Mouse (Mus musculus): ENCODE data around the gene Hoxd8. TPM values are rescaled to one million over a fixed set of nuclear protein-coding genes. Genes with fewer than 3 reads are reported as not detected.
A peak's percentile ranks its signal among the peaks of the same experiment; 100 is the strongest.

Hoxd8 gene
- polyA plus RNA-seq, 1 experiment from 2014 or later = 2.7 TPM

- 55% methylated on average over 13 of the region's 13 CpGs for WGBS
- H3K4me1 ChIP-seq (replicated peaks; ENCODE audit: control insufficient read depth, insufficient read depth, low read length) = no peaks in the 10 kb centered on the region
- no peak overlapping the region for H3K4me2 ChIP-seq (replicated peaks; ENCODE audit: low read depth)
- peak overlapping the region; percentile 15; the same call in 1 of the 2 replicates for H3K27ac ChIP-seq (ENCODE audit: low read depth, low read length)
- no peak for ATAC-seq
- no peak for TF ChIP-seq CTCF (IDR thresholded peaks at IDR 0.05; ENCODE audit: low read depth)
- H3K9me3 ChIP-seq (ENCODE audit: control insufficient read depth) = no peaks in the 10 kb centered on the region
- no peak overlapping the region for H3K4me3 ChIP-seq (ENCODE audit: low read depth, low read length)
- H3K27me3 ChIP-seq (replicated peaks; ENCODE audit: control insufficient read depth, insufficient read depth, low read length) = peaks cover 87% of the 10 kb centered on the region
- H3K36me3 ChIP-seq (ENCODE audit: control insufficient read depth, insufficient read depth) = 0 out of 2 replicates have a peak, but pooled peaks cover 6% of the 10 kb centered on the region
- H3K9ac ChIP-seq (ENCODE audit: low read depth, low read length) = no peak overlapping the region
Measured at GRCm38 (mm10) chr2:74728303-74728680, 23.9 kb downstream of the Hoxd8 start.

- Histone ChIP-seq H3K36me3 (ENCODE audit: control insufficient read depth, insufficient read depth) (0 out of 2 replicates have a peak, but pooled peaks cover 6% of the 10 kb centered on the region), H3K4me3 (ENCODE audit: low read depth, low read length) (no peak overlapping the region)
- ATAC-seq = no peak
Measured at GRCm38 (mm10) chr2:74730331-74730730, 25.9 kb downstream of the Hoxd8 start.

GRCm38 (mm10) chr2:74731055-74731454 lies 26.6 kb downstream of the Hoxd8 start:
- peaks cover 6% of the 10 kb centered on the region; the same call in 1 of the 2 replicates for H3K36me3 ChIP-seq (ENCODE audit: control insufficient read depth, insufficient read depth)
- no peaks in the 10 kb centered on the region for H3K9me3 ChIP-seq (ENCODE audit: control insufficient read depth)
- H3K4me3 ChIP-seq (ENCODE audit: low read depth, low read length) = no peak overlapping the region
- H3K4me2 ChIP-seq (replicated peaks; ENCODE audit: low read depth) = no peak overlapping the region
- no peak overlapping the region for H3K27ac ChIP-seq (ENCODE audit: low read depth, low read length)
- no peak overlapping the region for H3K9ac ChIP-seq (ENCODE audit: low read depth, low read length)
- H3K4me1 ChIP-seq (replicated peaks; ENCODE audit: control insufficient read depth, insufficient read depth, low read length) = no peaks in the 10 kb centered on the region
- no peak for ATAC-seq
- peaks cover 89% of the 10 kb centered on the region for H3K27me3 ChIP-seq (replicated peaks; ENCODE audit: control insufficient read depth, insufficient read depth, low read length)
- no peak for TF ChIP-seq CTCF (IDR thresholded peaks at IDR 0.05; ENCODE audit: low read depth)

More at GRCm38 (mm10) chr2:74730331-74730730, 25.9 kb downstream of the Hoxd8 start:
- Histone ChIP-seq H3K9me3 (ENCODE audit: control insufficient read depth) (no peaks in the 10 kb centered on the region), H3K4me1 (replicated peaks; ENCODE audit: control insufficient read depth, insufficient read depth, low read length) (no peaks in the 10 kb centered on the region), H3K4me2 (replicated peaks; ENCODE audit: low read depth) (no peak overlapping the region), H3K9ac (ENCODE audit: low read depth, low read length) (no peak overlapping the region), H3K27me3 (replicated peaks; ENCODE audit: control insufficient read depth, insufficient read depth, low read length) (peaks cover 88% of the 10 kb centered on the region), H3K27ac (ENCODE audit: low read depth, low read length) (no peak overlapping the region)
- WGBS = 47% methylated on average over 8 of the region's 8 CpGs
- TF ChIP-seq CTCF (IDR thresholded peaks at IDR 0.05; ENCODE audit: low read depth) = no peak

GRCm38 (mm10) chr2:74731799-74732512 lies 27.5 kb downstream of the Hoxd8 start:
- 33% methylated on average over 9 of the region's 9 CpGs for WGBS
- Histone ChIP-seq H3K27ac (ENCODE audit: low read depth, low read length) (no peak overlapping the region), H3K9ac (ENCODE audit: low read depth, low read length) (no peak overlapping the region), H3K9me3 (ENCODE audit: control insufficient read depth) (no peaks in the 10 kb centered on the region), H3K4me2 (replicated peaks; ENCODE audit: low read depth) (no peak overlapping the region), H3K36me3 (ENCODE audit: control insufficient read depth, insufficient read depth) (peaks cover 6% of the 10 kb centered on the region; the same call in 1 of the 2 replicates), H3K27me3 (replicated peaks; ENCODE audit: control insufficient read depth, insufficient read depth, low read length) (peaks cover 91% of the 10 kb centered on the region), H3K4me3 (ENCODE audit: low read depth, low read length) (no peak overlapping the region), H3K4me1 (replicated peaks; ENCODE audit: control insufficient read depth, insufficient read depth, low read length) (no peaks in the 10 kb centered on the region)
- no peak for ATAC-seq
- TF ChIP-seq CTCF (IDR thresholded peaks at IDR 0.05; ENCODE audit: low read depth) = no peak

GRCm38 (mm10) chr2:74732513-74733316 lies 28.3 kb downstream of the Hoxd8 start:
- Histone ChIP-seq H3K9ac (ENCODE audit: low read depth, low read length) (no peak overlapping the region), H3K4me3 (ENCODE audit: low read depth, low read length) (peak overlapping the region; percentile 30), H3K4me2 (replicated peaks; ENCODE audit: low read depth) (peak overlapping the region; percentile 65), H3K4me1 (replicated peaks; ENCODE audit: control insufficient read depth, insufficient read depth, low read length) (no peaks in the 10 kb centered on the region), H3K27me3 (replicated peaks; ENCODE audit: control insufficient read depth, insufficient read depth, low read length) (peaks cover 92% of the 10 kb centered on the region), H3K36me3 (ENCODE audit: control insufficient read depth, insufficient read depth) (peaks cover 3% of the 10 kb centered on the region; the same call in 1 of the 2 replicates), H3K9me3 (ENCODE audit: control insufficient read depth) (no peaks in the 10 kb centered on the region), H3K27ac (ENCODE audit: low read depth, low read length) (no peak overlapping the region)
- no peak for ATAC-seq
- TF ChIP-seq CTCF (IDR thresholded peaks at IDR 0.05; ENCODE audit: low read depth) = no peak
- 3% methylated on average over 52 of the region's 52 CpGs for WGBS

- Histone ChIP-seq H3K27ac (ENCODE audit: low read depth, low read length) (no peak overlapping the region), H3K9me3 (ENCODE audit: control insufficient read depth) (no peaks in the 10 kb centered on the region), H3K4me3 (ENCODE audit: low read depth, low read length) (peak overlapping the region; percentile 30), H3K36me3 (ENCODE audit: control insufficient read depth, insufficient read depth) (peaks cover 3% of the 10 kb centered on the region; the same call in 1 of the 2 replicates), H3K4me2 (replicated peaks; ENCODE audit: low read depth) (peak overlapping the region; percentile 65), H3K9ac (ENCODE audit: low read depth, low read length) (no peak overlapping the region), H3K4me1 (replicated peaks; ENCODE audit: control insufficient read depth, insufficient read depth, low read length) (no peaks in the 10 kb centered on the region), H3K27me3 (replicated peaks; ENCODE audit: control insufficient read depth, insufficient read depth, low read length) (peaks cover 92% of the 10 kb centered on the region)
- WGBS = 5% methylated on average over 16 of the region's 16 CpGs
- ATAC-seq = no peak
- TF ChIP-seq CTCF (IDR thresholded peaks at IDR 0.05; ENCODE audit: low read depth) = no peak
Measured at GRCm38 (mm10) chr2:74733317-74733661, 28.9 kb downstream of the Hoxd8 start.
